26 mouse cellular contexts compared by ENCODE assay signal in the genomic region with DNA sequence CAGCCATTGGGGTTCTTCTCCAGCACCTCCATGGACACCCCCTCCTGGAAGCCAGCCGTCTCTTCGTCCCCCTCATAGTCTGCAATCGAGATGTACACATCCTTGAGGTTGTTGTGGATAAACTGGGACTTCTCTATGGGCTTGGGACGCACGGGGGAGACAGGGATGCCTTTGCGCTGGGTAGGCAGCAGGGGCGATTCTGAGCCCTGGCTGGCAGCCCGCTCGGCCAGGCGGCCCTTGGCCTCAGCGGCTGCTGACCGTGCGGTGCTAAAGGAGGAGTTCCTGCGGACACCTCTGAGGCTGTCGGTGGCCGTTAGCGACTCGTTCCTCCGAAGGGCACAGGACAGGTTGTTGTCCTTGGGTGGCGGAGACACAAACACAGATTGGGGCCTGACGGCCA.
"Had no signal": no experiment of that assay in that cellular context is flagged by ENCODE, and none has a peak within 500 bp of the region (broad histone marks: within the 10 kb centered on the region; RNA-seq: fewer than 3 reads in every experiment).

No protein-coding gene starts in this region.

- H3K27me3 ChIP-seq: heart, embryonic 12.5 days; hindbrain, embryonic 12.5 days; hindbrain, embryonic 15.5 days; kidney, embryonic 15.5 days; limb, embryonic 13.5 days; limb, embryonic 15.5 days; liver, embryonic 12.5 days had no signal

- H3K4me1 ChIP-seq: heart, embryonic 12.5 days; hindbrain, embryonic 12.5 days; hindbrain, embryonic 15.5 days; limb, embryonic 13.5 days; liver, embryonic 12.5 days had no signal

- ATAC-seq: hindbrain, postnatal 0 days; intestine, embryonic 16.5 days; liver, embryonic 12.5 days had no signal

- H3K27ac ChIP-seq: heart, embryonic 10.5 days; hindbrain, embryonic 10.5 days; hindbrain, embryonic 12.5 days; hindbrain, embryonic 15.5 days; hindbrain, postnatal 0 days; kidney, embryonic 15.5 days; kidney, postnatal 0 days; limb, embryonic 13.5 days; limb, embryonic 15.5 days; liver, embryonic 12.5 days; liver, embryonic 14.5 days had no signal

- H3K4me3 ChIP-seq: heart, embryonic 10.5 days; heart, embryonic 12.5 days; hindbrain, embryonic 10.5 days; hindbrain, embryonic 12.5 days; hindbrain, embryonic 15.5 days; kidney, embryonic 15.5 days; limb, embryonic 13.5 days; limb, embryonic 15.5 days; liver, embryonic 12.5 days had no signal

- DNase-seq: gastrocnemius, postnatal 10 days; gastrocnemius, postnatal 25 days; heart, adult 18-20 months; heart, postnatal 10 days; heart, postnatal 4 days; kidney, adult 11 months; kidney, adult 2 months; kidney, adult 9 months; kidney, postnatal 14 days; kidney, postnatal 36 days; layer of hippocampus, adult 9-11 months; layer of hippocampus, postnatal 36 days; left cerebral cortex, postnatal 4 days had no signal

- H3K9me3 ChIP-seq: heart, embryonic 10.5 days; heart, embryonic 12.5 days; hindbrain, embryonic 10.5 days; hindbrain, embryonic 12.5 days; hindbrain, embryonic 15.5 days; kidney, embryonic 15.5 days; limb, embryonic 13.5 days; limb, embryonic 15.5 days; liver, embryonic 12.5 days had no signal

- H3K4me2 ChIP-seq: heart, embryonic 12.5 days; hindbrain, embryonic 12.5 days; hindbrain, embryonic 15.5 days; kidney, embryonic 15.5 days; limb, embryonic 13.5 days; limb, embryonic 15.5 days; liver, embryonic 12.5 days had no signal

- H3K9ac ChIP-seq: heart, embryonic 12.5 days; hindbrain, embryonic 12.5 days; hindbrain, embryonic 15.5 days; kidney, embryonic 15.5 days; limb, embryonic 13.5 days; limb, embryonic 15.5 days; liver, embryonic 12.5 days; liver, embryonic 14.5 days had no signal
